Mouse (Mus musculus) CH12.LX (cell line): ENCODE measurements around the gene Fance. TPM values are rescaled to one million over a fixed set of nuclear protein-coding genes. Genes with fewer than 3 reads are reported as not detected.

ENCODE experiments used
- DNase-seq: peaks from one replicate; pipeline ENCODE4 v3.0.0-alpha.2; 2013; ENCODE audit errors: extremely low read depth
- H3K27ac ChIP-seq: 2 replicates; pipeline ENCODE4 v1.5.1; 2012; ENCODE audit warnings: low read depth, mild to moderate bottlenecking, control low read depth, moderate library complexity; ENCODE audit not compliant: insufficient read depth
- H3K27me3 ChIP-seq: replicated peaks from 2 replicates; pipeline ENCODE3; 2012; ENCODE audit warnings: inconsistent platforms
- H3K36me3 ChIP-seq, 2 experiments: replicated peaks in 1 of 2; 2 replicates each; pipeline versions ENCODE3 to v1.6.1; 2012; ENCODE audit warnings: inconsistent platforms in 1 of 2, low read length in 1 of 2, mild to moderate bottlenecking in 1 of 2, mixed read lengths in 1 of 2, moderate library complexity in 1 of 2; ENCODE audit not compliant: control insufficient read depth in 1 of 2, insufficient read depth in 1 of 2
- H3K4me1 ChIP-seq, 2 experiments: 2 replicates each; pipeline ENCODE4 v1.6.1; 2012; ENCODE audit warnings: inconsistent platforms in 1 of 2, moderate library complexity in 1 of 2; ENCODE audit not compliant: insufficient read depth in 2 of 2, control insufficient read depth in 1 of 2
- H3K4me2 ChIP-seq: 2 replicates; pipeline ENCODE4 v1.6.1; 2012; ENCODE audit warnings: low read depth, mild to moderate bottlenecking, control low read depth; ENCODE audit not compliant: poor library complexity, insufficient read depth, severe bottlenecking
- H3K4me3 ChIP-seq, 3 experiments: fragments of 150-350 bp in 1 of 3; sonication (generic) in 1 of 3; replicated peaks in 1 of 3; 2 replicates each; pipeline versions ENCODE3 to v1.5.1; 2011 to 2012; ENCODE audit warnings: low read depth in 2 of 3, low read length in 2 of 3, mild to moderate bottlenecking in 2 of 3, moderate library complexity in 2 of 3, control low read depth in 1 of 3, improper control_type of control experiment in 1 of 3, inconsistent platforms in 1 of 3, mixed read lengths in 1 of 3; ENCODE audit not compliant: poor library complexity in 1 of 3
- H3K79me2 ChIP-seq: replicated peaks from 2 replicates; pipeline ENCODE4 v1.6.1; 2012; ENCODE audit warnings: mild to moderate bottlenecking, moderate library complexity; ENCODE audit not compliant: control insufficient read depth, poor library complexity, insufficient read depth, severe bottlenecking; ENCODE audit errors: extremely low read depth
- H3K9ac ChIP-seq: 2 replicates; pipeline ENCODE4 v1.6.1; 2012; ENCODE audit warnings: low read depth, mild to moderate bottlenecking, control low read depth, moderate library complexity; ENCODE audit not compliant: insufficient read depth
- H3K9me3 ChIP-seq: replicated peaks from 2 replicates; pipeline ENCODE3; 2012; ENCODE audit warnings: low read length, inconsistent platforms, mixed read lengths
- BHLHE40 ChIP-seq: IDR thresholded peaks from 2 replicates; pipeline ENCODE4 v1.6.1; 2011; ENCODE audit warnings: mild to moderate bottlenecking, low read depth, low read length, improper control_type of control experiment
- CHD1 ChIP-seq: IDR thresholded peaks from 2 replicates; pipeline ENCODE4 v1.6.1; 2012; ENCODE audit warnings: low read depth, low read length, improper control_type of control experiment, inconsistent platforms
- CHD2 ChIP-seq: IDR thresholded peaks from 2 replicates; pipeline ENCODE4 v1.6.1; 2011; ENCODE audit warnings: low read length, improper control_type of control experiment
- CTCF ChIP-seq, 2 experiments: IDR thresholded peaks in 1 of 2; conservative IDR thresholded peaks in 1 of 2; 2 replicates each; pipeline ENCODE4 v1.5.1; 2011 to 2012; ENCODE audit warnings: low read depth in 2 of 2, low read length in 2 of 2, improper control_type of control experiment in 1 of 2, inconsistent platforms in 1 of 2, mild to moderate bottlenecking in 1 of 2, moderate library complexity in 1 of 2
- EP300 ChIP-seq: IDR thresholded peaks from 2 replicates; pipeline ENCODE4 v1.6.1; 2011; ENCODE audit warnings: low read length, improper control_type of control experiment
- ETS1 ChIP-seq: conservative IDR thresholded peaks from 2 replicates; pipeline ENCODE4 v1.6.1; 2012; ENCODE audit warnings: low read depth, mild to moderate bottlenecking, inconsistent platforms, low read length, improper control_type of control experiment, moderate library complexity
- HCFC1 ChIP-seq: IDR thresholded peaks from 2 replicates; pipeline ENCODE4 v1.6.1; 2012; ENCODE audit warnings: low read depth, mild to moderate bottlenecking, inconsistent platforms, low read length, improper control_type of control experiment
- JUN ChIP-seq: IDR thresholded peaks from 2 replicates; pipeline ENCODE4 v1.6.1; 2011; ENCODE audit warnings: low read depth, mild to moderate bottlenecking, low read length, improper control_type of control experiment, moderate library complexity; ENCODE audit not compliant: insufficient read depth
- JUND ChIP-seq: conservative IDR thresholded peaks from 2 replicates; pipeline ENCODE4 v1.6.1; 2011; ENCODE audit warnings: low read depth, low read length, improper control_type of control experiment
- MEF2A ChIP-seq: IDR thresholded peaks from 2 replicates; pipeline ENCODE4 v1.6.1; 2014; ENCODE audit warnings: low read depth, mild to moderate bottlenecking, inconsistent platforms, low read length, improper control_type of control experiment, borderline replicate concordance
- MXI1 ChIP-seq: IDR thresholded peaks from 2 replicates; pipeline ENCODE4 v1.6.1; 2011; ENCODE audit warnings: mild to moderate bottlenecking, low read depth, low read length, improper control_type of control experiment
- NRF1 ChIP-seq: IDR thresholded peaks from 2 replicates; pipeline ENCODE4 v1.6.1; 2014; ENCODE audit warnings: low read depth, mild to moderate bottlenecking, inconsistent platforms, low read length, improper control_type of control experiment, moderate library complexity
- POLR2A ChIP-seq: IDR thresholded peaks from 2 replicates; pipeline ENCODE4 v1.6.1; 2011; ENCODE audit warnings: low read depth, mild to moderate bottlenecking, improper control_type of control experiment, low read length
- POLR2AphosphoS2 ChIP-seq: IDR thresholded peaks from 2 replicates; pipeline ENCODE4 v1.6.1; 2011; ENCODE audit warnings: low read depth, low read length, improper control_type of control experiment
- RAD21 ChIP-seq: IDR thresholded peaks from 2 replicates; pipeline ENCODE4 v1.6.1; 2011; ENCODE audit warnings: low read depth, mild to moderate bottlenecking, low read length, improper control_type of control experiment, moderate library complexity
- RCOR1 ChIP-seq: conservative IDR thresholded peaks from 2 replicates; pipeline ENCODE4 v1.6.1; 2012; ENCODE audit warnings: low read depth, mild to moderate bottlenecking, inconsistent platforms, low read length, improper control_type of control experiment
- TBP ChIP-seq: conservative IDR thresholded peaks from 2 replicates; pipeline ENCODE4 v1.6.1; 2011; ENCODE audit warnings: low read depth, low read length, improper control_type of control experiment
- UBTF ChIP-seq: IDR thresholded peaks from 2 replicates; pipeline ENCODE4 v1.6.1; 2012; ENCODE audit warnings: low read depth, mild to moderate bottlenecking, inconsistent platforms, low read length, improper control_type of control experiment, moderate library complexity
- USF2 ChIP-seq: conservative IDR thresholded peaks from 2 replicates; pipeline ENCODE4 v1.6.1; 2011; ENCODE audit warnings: low read depth, low read length, improper control_type of control experiment
- ZC3H11A ChIP-seq: IDR thresholded peaks from 2 replicates; pipeline ENCODE4 v1.6.1; 2012; ENCODE audit warnings: low read depth, mild to moderate bottlenecking, inconsistent platforms, low read length, improper control_type of control experiment
- ZMIZ1 ChIP-seq: IDR thresholded peaks from 2 replicates; pipeline ENCODE4 v1.6.1; 2012; ENCODE audit warnings: low read depth, mild to moderate bottlenecking, inconsistent platforms, low read length, improper control_type of control experiment
- dilution Hi-C: fragments of 300-500 bp; cut with MboI; formaldehyde crosslinking; loops from 2 replicates; pipeline ENCODE4 v1.14.3; 2020; ENCODE audit warnings: low sequenced_read_pairs; ENCODE audit not compliant: extremely low pct_unique_long_range_greater_than_20kb, extremely low pct_ligation_motif_present
- in situ Hi-C: fragments of 300-500 bp; cut with MboI; formaldehyde crosslinking; loops from 3 replicates; pipeline ENCODE4 v1.14.3; 2019; ENCODE audit warnings: low sequenced_read_pairs, low pct_ligation_motif_present, low pct_unique_long_range_greater_than_20kb, mixed read lengths
- polyA plus RNA-seq: library from polyadenylated mRNA; unstranded; fragments of >175 nt; gene quantifications from 2 replicates; pipeline ENCODE4 v1.2.1, GENCODE M21; 2012; ENCODE audit warnings: low read depth; ENCODE audit not compliant: insufficient read length
- total RNA-seq, 2 experiments: library from RNA; depleted of rRNA; stranded (reverse); fragments of 300-350 nt in 1 of 2; fragments of >200 nt in 1 of 2; gene quantifications; 2 replicates each; pipeline ENCODE4 v1.2.3; 2012 to 2014

Gene Fance
- total and polyA plus RNA-seq, 3 experiments, result 17.4 to 37.9 (median 29.6) TPM

DNA sequence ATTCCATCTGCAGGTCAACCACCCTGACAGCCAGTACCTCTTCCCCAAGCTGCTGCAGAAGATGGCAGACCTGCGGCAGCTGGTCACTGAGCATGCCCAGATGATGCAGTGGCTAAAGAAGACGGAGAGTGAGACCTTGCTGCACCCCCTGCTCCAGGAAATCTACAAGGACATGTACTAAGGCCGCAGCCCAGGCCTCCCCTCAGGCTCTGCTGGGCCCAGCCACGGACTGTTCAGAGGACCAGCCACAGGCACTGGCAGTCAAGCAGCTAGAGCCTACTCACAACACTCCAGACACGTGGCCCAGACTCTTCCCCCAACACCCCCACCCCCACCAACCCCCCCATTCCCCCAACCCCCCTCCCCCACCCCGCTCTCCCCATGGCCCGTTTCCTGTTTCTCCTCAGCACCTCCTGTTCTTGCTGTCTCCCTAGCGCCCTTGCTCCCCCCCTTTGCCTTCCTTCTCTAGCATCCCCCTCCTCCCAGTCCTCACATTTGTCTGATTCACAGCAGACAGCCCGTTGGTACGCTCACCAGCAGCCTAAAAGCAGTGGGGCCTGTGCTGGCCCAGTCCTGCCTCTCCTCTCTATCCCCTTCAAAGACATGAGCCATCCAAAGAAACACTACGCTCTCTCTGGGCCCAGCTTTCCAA lies 13.5 kb upstream of the Fance start:
- TF ChIP-seq MEF2A (no peak), NRF1 (no peak), MXI1 (no peak), ZMIZ1 (no peak), CHD1 (no peak), JUN (no peak), HCFC1 (no peak), POLR2AphosphoS2 (no peak), RAD21 (no peak), USF2 (no peak), UBTF (no peak), TBP (no peak), ETS1 (no peak), ZC3H11A (no peak), RCOR1 (no peak), CHD2 (no peak), POLR2A (no peak)
- H3K9me3 ChIP-seq, result no peaks in the 10 kb centered on the region
- dilution Hi-C loops, result no loop called here
- no peak overlapping the region for H3K4me3 ChIP-seq
- peaks cover 5 to 40% of the 10 kb centered on the region in 2 experiments for H3K4me1 ChIP-seq
- in situ Hi-C loops, result loop anchor here (25.0 kb wide), 1 partner anchor 212 kb away; the partner anchor contains the start of gene Tcp11
- H3K27ac ChIP-seq, result no peak overlapping the region
- H3K79me2 ChIP-seq, result no peaks in the 10 kb centered on the region
- H3K4me2 ChIP-seq, result no peak overlapping the region
- H3K27me3 ChIP-seq, result no peaks in the 10 kb centered on the region
- no peak for DNase-seq
- peaks cover 32 to 62% of the 10 kb centered on the region in 2 experiments for H3K36me3 ChIP-seq
- no peak overlapping the region for H3K9ac ChIP-seq

DNA sequence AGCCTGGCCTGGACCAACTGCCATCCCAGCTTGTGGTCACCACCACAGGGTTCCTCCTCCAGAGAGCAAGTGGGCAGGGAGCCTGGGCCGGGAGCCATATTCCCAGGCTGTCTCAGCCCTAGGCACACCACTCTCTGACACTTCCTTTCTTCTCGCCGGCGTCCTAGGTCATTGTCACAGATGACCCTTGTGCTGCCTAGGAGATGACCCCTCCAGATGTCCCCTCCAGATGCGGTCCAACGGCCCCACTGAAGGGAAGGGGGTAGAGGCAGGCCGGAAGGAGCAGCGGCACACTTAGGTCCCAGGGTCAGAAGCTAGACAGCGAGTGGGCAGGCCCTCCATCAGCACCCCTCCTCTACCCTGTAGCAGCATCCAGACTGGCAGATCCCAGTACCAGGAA lies 13.0 kb upstream of the Fance start:
- no peak for DNase-seq
- dilution Hi-C loops (no loop called here), in situ Hi-C loops (loop anchor here (25.0 kb wide), 1 partner anchor 213 kb away; the partner anchor contains the start of gene Tcp11)
- no peak overlapping the region for H3K9ac ChIP-seq
- peaks cover under 1 to 35% of the 10 kb centered on the region in 2 experiments for H3K4me1 ChIP-seq
- TF ChIP-seq MXI1 (no peak), ZC3H11A (no peak), CTCF (conservative IDR thresholded peaks at IDR 0.05 in 1 of 2, IDR thresholded peaks at IDR 0.05 in 1 of 2; ENCODE audit: low read depth in 2 of 2, low read length in 2 of 2) (no peak), CHD2 (no peak), JUND (no peak), NRF1 (no peak), BHLHE40 (no peak), EP300 (no peak), JUN (no peak)
- no peak overlapping the region for H3K4me2 ChIP-seq
- no peak overlapping the region for H3K4me3 ChIP-seq
- H3K36me3 ChIP-seq, result peaks cover 32 to 62% of the 10 kb centered on the region in 2 experiments
- peaks cover 3% of the 10 kb centered on the region for H3K9me3 ChIP-seq
- no peak overlapping the region for H3K27ac ChIP-seq
- no peaks in the 10 kb centered on the region for H3K79me2 ChIP-seq
- H3K27me3 ChIP-seq, result no peaks in the 10 kb centered on the region
